Mouse (Mus musculus) T-helper 17 cell (primary cell): ENCODE measurements around the gene Zfp592.

Experiments
- in situ Hi-C, 2 experiments: fragments of 300-600 bp; cut with MboI, MseI; formaldehyde crosslinking; loops; 1 replicate in 1 of 2; 2 replicates in 1 of 2; pipeline ENCODE4 v1.15.1; 2025; ENCODE audit warnings: high pct_unique_total_duplicates in 2 of 2

Zfp592 gene

DNA sequence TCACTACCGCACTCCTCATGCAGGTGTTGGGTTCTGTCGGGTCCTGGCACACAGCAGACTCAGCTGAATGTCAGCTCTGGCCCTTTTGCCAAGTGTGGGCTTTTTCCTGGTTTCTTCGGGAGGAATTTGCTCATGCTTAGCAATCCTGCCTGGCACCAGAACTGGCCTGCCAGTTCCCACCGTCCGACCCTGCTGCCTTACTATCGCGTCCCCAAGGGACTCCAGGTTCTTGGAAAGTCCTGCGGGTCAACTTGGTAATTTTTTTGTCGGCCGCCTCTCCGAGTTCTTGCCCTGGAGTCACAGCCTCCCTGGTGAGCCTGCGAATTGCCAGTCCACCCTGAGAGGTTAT lies 876 bp upstream of the Zfp592 start:
- in situ Hi-C loops, result loop anchor here in 1 of 2 experiments (10.0 kb wide), 1 partner anchor 1372 kb away; no protein-coding TSS in a partner anchor

GRCm38 (mm10) chr7:80993834-80994662 lies 567 bp downstream of the Zfp592 start:
- in situ Hi-C loops, result loop anchor here in 1 of 2 experiments (10.0 kb wide), 1 partner anchor 1371 kb away; no protein-coding TSS in a partner anchor

DNA sequence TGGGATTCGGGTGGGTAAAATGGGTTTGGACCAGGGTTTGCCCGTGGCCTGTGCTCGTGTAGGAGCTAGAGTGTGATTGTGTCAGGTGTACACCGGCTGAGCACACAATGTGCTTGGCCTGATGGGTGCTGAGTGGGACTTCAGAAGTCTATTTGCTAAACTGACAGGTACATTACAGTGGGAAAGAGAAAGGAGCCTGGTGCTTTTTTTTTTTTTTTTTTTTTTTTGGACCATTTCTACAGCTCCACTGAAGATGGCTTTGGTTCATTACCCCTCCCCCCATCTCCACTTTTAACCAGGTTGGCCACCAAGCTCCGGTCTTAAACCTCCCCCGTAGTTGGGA lies 1.2 kb downstream of the Zfp592 start:
- in situ Hi-C loops, result loop anchor here in 1 of 2 experiments (10.0 kb wide), 1 partner anchor 1370 kb away; no protein-coding TSS in a partner anchor

GRCm38 (mm10) chr7:80995266-80996146 lies 2.0 kb downstream of the Zfp592 start:
- in situ Hi-C loops, result loop anchor here in 1 of 2 experiments (10.0 kb wide), 1 partner anchor 1369 kb away; no protein-coding TSS in a partner anchor

DNA sequence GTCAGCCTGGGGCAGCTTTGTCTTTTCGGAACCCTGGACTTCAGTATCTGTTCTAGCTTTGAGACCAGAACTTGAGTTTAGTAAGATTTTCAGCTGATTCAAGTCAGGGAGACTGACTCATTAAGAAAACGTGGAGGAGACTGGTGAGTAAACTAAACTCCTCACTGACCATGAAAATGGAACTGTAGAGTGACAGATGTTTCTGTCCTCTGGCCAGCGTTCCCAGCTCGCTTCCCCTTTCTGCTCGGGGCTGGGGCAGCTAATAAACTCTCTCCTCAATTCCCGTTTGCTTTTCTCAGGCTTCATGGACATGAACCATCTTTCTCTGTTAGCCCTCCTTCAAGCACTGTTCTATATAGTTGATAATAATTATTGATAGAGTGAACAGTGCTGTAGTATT lies 4.3 kb downstream of the Zfp592 start:
- in situ Hi-C loops, result loop anchor here in 1 of 2 experiments (10.0 kb wide), 1 partner anchor 1367 kb away; no protein-coding TSS in a partner anchor

DNA sequence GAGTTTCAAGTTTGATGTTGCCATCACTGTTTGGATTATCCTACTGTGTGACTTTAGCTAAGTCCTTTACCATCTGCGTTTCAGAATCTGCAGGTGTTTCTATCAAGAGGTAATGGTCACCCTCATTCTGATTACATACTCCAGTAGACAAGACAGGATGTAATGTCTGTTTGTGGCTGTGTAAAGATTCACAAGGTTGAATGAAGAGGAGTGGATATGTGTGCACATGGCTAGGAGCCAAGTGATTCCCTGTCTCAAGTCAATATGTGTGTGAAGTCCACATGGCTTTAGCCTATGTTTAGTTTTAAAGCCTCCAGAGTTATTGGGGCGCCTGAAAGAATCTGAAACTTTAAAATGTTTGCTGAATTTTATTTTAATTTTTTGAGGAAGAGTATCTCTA lies 6.1 kb downstream of the Zfp592 start:
- in situ Hi-C loops, result loop anchor here in 1 of 2 experiments (10.0 kb wide), 1 partner anchor 1365 kb away; no protein-coding TSS in a partner anchor

- in situ Hi-C loops, result no loop called here
These were observed 8.4 kb downstream of the Zfp592 start for GRCm38 (mm10) chr7:81001844-81002243.

DNA sequence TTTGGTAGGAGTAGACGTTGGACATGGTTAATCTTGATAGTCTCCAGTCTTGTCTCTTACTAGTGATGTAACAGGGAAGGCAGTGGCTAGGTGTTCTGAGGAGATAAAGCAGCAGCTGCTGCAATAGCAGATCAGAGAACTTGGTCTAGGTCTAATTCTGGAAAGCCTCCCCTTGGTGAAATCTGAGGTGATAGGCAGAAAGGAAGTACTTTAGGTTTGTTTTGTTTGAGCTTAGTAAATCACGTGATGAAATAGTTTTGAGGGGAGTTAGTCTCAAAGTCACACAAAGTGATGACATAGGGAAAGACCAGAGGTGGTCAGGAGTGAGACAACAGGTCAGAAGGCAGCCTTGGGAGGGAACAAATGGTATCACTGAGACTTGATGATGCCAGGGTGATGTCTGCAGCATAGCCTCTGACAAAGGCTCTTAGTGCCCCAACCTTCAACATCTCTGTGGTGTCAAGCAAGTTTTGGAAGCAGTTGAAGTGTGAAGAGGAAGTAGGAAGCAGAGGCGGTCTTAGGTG lies 11.1 kb downstream of the Zfp592 start:
- in situ Hi-C loops, result no loop called here

GRCm38 (mm10) chr7:81005969-81006368 lies 12.5 kb downstream of the Zfp592 start:
- in situ Hi-C loops, result no loop called here

DNA sequence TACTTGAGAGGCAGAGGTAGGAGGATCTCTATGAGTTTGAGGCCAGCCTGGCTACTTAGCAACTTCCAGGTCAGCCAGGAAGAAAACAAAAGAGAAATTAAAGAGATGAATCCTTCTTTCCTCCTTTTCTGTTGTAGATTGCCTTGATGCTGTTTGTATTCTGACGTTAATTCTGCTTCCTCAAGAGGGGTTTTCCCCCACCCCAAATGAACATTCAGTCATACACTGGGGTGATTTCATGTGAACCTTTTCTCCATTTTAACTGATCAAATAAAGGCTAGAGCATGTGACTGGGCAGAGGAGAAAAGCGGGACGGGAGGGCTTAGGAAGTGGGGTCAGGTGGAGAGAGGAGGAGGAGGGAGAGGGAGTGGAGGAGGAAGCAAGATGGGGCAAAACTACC lies 14.8 kb downstream of the Zfp592 start:
- in situ Hi-C loops, result no loop called here

DNA sequence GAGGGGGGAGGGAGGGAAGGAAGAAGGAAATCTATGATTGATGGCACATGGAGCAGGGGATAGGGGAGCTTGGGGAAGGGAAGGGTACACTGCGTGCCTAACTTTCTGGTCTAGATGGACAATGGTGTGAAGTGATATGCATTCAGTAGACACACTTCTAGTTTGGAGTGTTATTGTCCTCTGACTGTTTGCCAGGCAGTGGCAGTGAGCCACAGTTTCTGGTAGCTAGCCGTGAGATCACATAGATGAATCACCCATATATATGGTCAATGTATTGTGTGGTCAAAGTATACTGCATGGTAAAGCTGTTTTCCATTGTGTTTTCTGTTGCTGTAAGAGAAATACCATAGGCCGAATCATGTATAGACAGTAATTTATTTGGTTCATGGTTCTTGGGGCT lies 18.1 kb downstream of the Zfp592 start:
- in situ Hi-C loops, result no loop called here

- in situ Hi-C loops, result loop anchor here in 1 of 2 experiments (5.0 kb wide), 1 partner anchor 83 kb away; no protein-coding TSS in a partner anchor
These were observed 26.8 kb downstream of the Zfp592 start for GRCm38 (mm10) chr7:81020307-81020706.

DNA sequence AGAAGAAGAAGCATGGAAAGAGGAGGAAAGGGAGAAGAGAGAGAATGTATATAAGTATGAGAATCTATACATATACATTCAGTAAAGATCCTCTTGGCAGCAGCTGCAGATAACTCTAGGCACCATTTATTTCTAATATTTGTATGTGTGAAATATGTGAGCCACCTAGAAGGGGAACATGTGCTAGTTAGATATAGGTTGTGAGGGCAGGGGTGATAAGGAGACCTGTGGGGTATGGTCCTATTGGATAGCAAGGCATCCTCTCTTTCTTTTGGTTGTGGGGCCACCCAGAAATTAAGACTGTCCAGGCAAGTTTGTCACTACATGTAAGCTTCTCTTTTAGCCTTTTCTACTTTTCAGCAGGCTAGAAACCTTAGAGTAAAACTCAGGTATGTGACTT lies 29.2 kb downstream of the Zfp592 start:
- in situ Hi-C loops, result loop anchor here in 1 of 2 experiments (5.0 kb wide), 1 partner anchor 85 kb away; no protein-coding TSS in a partner anchor

- in situ Hi-C loops, result loop anchor here in 1 of 2 experiments (5.0 kb wide), 1 partner anchor 87 kb away; no protein-coding TSS in a partner anchor
These were observed 30.6 kb downstream of the Zfp592 start for GRCm38 (mm10) chr7:81024118-81024517.

DNA sequence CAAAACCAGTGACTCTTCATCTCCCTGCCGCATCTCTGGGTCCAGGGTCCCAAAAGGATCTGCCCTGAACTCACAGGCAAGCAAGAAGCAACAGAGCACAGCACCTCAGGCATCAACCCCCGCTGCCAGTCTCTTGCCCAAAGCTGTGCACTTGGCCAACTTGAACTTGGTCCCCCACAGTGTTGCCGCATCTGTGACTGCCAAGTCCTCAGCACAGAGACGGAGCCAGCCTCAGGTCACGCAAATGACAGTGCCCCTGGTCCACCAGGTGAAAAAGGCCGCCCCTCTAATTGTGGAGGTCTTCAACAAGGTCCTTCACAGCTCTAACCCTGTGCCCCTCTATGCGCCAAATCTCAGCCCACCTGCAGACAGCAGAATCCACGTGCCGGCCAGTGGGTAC lies 31.2 kb downstream of the Zfp592 start:
- in situ Hi-C loops, result loop anchor here in 1 of 2 experiments (5.0 kb wide), 1 partner anchor 87 kb away; no protein-coding TSS in a partner anchor

GRCm38 (mm10) chr7:81025751-81026150 lies 32.3 kb downstream of the Zfp592 start:
- in situ Hi-C loops, result no loop called here

GRCm38 (mm10) chr7:81039711-81040110 lies 46.2 kb downstream of the Zfp592 start:
- in situ Hi-C loops, result loop anchor here in 1 of 2 experiments (10.0 kb wide), 1 partner anchor 335 kb away; no protein-coding TSS in a partner anchor

GRCm38 (mm10) chr7:81043023-81043620 lies 49.6 kb downstream of the Zfp592 start:
- in situ Hi-C loops, result loop anchor here in 1 of 2 experiments (10.0 kb wide), 1 partner anchor 338 kb away; no protein-coding TSS in a partner anchor

DNA sequence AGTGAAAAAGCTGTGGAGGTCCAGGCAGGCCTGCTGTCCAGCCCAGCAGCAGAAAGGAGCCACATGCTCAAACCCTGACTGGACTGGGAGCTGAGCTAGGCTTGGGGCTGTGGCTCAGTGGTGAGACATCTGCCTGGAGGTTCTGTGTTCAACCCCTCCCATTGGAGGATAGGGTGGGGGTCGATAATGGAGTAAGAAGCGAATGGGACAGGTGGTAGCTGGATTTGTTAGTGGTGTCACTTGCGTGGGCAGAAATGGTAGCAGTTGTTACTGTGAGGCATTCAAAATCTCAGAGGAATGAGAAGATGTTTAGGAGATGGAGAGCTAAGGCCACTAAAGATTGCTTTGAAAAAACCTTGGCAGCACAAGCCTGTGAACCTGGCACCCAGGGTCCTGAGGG lies 54.4 kb downstream of the Zfp592 start:
- in situ Hi-C loops, result loop anchor here in 1 of 2 experiments (10.0 kb wide), 1 partner anchor 343 kb away; no protein-coding TSS in a partner anchor

DNA sequence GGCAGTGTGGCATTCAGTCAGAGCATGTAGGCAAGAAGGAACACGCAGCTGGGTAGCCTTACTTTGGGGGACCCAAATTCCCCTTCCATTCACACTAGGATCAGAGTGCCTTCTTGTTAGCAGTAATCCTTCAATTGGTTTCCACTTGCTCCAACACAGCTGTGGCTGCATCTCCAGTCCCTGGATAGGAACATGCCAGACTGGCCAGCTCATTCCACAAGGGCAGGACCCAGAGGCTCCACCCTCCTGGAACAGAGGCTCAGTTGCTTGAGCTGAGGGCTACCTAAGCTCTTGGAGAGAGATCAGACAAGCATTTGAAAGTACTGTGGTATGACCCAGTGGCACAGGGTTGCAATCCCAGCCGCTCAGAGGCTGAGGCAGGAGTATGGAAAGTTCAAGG lies 55.0 kb downstream of the Zfp592 start:
- in situ Hi-C loops, result loop anchor here in 1 of 2 experiments (10.0 kb wide), 1 partner anchor 344 kb away; no protein-coding TSS in a partner anchor

DNA sequence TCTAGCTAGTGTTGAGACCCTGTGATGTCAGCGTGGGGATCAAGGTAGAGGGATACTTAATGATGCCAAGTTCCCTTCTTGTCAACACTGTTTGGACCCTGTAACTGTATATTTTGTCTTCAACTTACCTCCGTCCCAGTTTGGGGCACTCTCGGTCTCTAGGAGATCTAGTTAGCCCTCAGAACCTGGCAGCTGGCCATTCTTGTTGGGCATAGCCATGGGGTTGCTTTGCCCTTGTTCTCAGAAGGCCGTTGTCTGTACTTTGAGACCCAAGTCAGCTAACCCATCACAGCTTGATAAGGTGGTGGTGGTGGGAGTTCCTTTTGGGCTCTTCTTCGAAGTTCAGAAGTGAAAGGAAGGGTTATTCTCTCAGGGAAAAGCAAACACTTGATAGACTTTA lies 56.5 kb downstream of the Zfp592 start:
- in situ Hi-C loops, result loop anchor here (5.0 to 25.0 kb wide), 3 partner anchors 163 to 345 kb away; no protein-coding TSS in a partner anchor
